Mouse (Mus musculus): ENCODE measurements around the gene Pds5a. TPM values are rescaled to one million over a fixed set of nuclear protein-coding genes. Genes with fewer than 3 reads are reported as not detected.

Pds5a gene
- polyA plus RNA-seq, 1 experiment from 2014 or later: 124 TPM

DNA sequence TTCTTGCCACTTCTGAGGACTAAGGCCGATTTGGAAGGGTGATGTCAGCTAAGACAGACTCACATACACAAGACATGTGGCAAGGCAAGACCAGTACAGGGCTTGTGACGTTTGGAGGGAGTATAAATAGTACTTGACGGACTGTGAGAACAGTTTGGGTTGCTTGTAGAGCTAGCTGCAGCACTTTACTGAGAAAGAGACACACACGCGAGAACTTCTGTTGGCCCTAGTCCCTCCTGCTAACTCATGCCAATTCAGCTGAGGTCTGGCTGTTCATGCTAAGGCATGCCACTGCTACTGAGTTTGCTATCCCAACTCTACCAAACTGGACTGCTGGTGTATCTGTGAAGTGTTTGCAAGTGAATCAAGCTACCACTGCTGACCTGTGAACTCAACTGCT lies 19.2 kb downstream of the Pds5a start:
- H3K4me3 ChIP-seq (ENCODE audit: low read depth, low read length): no peak overlapping the region
- no peaks in the 10 kb centered on the region for H3K27me3 ChIP-seq (ENCODE audit: control insufficient read depth, insufficient read depth, low read length)
- DNase-seq (ENCODE audit: low spot score) (no peak), ATAC-seq (ENCODE audit: insufficient number of reproducible peaks, low FRiP score, low TSS enrichment, low read depth) (no peak)
- no peak overlapping the region for H3K9ac ChIP-seq (ENCODE audit: low read length)
- no peak overlapping the region for H3K4me2 ChIP-seq (ENCODE audit: low read depth, severe bottlenecking)
- no peaks in the 10 kb centered on the region for H3K4me1 ChIP-seq (ENCODE audit: control insufficient read depth, insufficient read depth, low read length)
- H3K9me3 ChIP-seq (ENCODE audit: control insufficient read depth, low read length): no peaks in the 10 kb centered on the region
- no peak overlapping the region for H3K27ac ChIP-seq (replicated peaks; ENCODE audit: low read depth, low read length)
- H3K36me3 ChIP-seq (ENCODE audit: control insufficient read depth, insufficient read depth, low read length): peaks cover 4% of the 10 kb centered on the region; the same call in 1 of the 2 replicates
- WGBS: 93% methylated on average over 5 of the region's 5 CpGs

DNA sequence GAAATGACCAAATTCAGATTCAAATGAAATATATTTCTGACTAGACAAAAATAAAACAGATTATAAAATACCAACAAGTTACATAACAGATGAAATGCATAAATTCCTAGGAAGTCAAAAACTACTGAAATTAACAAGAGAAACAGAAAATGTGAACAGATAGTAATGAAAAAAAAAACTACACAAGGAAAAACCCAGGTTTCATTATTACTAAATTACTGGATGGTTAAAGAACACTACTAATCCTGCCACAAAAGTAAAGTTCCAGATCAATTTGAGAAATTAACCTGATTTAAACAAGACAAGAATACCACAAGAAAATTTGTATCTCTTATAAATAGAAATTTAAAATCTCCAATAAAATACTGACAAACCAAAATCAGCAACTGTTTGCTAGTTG lies 25.9 kb downstream of the Pds5a start:
- ATAC-seq (ENCODE audit: insufficient number of reproducible peaks, low FRiP score, low TSS enrichment, low read depth) (no peak), DNase-seq (ENCODE audit: low spot score) (no peak)
- H3K9ac ChIP-seq (ENCODE audit: low read length): no peak overlapping the region
- no peak overlapping the region for H3K4me3 ChIP-seq (ENCODE audit: low read depth, low read length)
- no peaks in the 10 kb centered on the region for H3K9me3 ChIP-seq (ENCODE audit: control insufficient read depth, low read length)
- H3K4me1 ChIP-seq (ENCODE audit: control insufficient read depth, insufficient read depth, low read length): no peaks in the 10 kb centered on the region
- H3K4me2 ChIP-seq (ENCODE audit: low read depth, severe bottlenecking): no peak overlapping the region
- H3K27me3 ChIP-seq (ENCODE audit: control insufficient read depth, insufficient read depth, low read length): no peaks in the 10 kb centered on the region
- peaks cover 2% of the 10 kb centered on the region; the same call in 1 of the 2 replicates for H3K36me3 ChIP-seq (ENCODE audit: control insufficient read depth, insufficient read depth, low read length)
- no peak overlapping the region for H3K27ac ChIP-seq (replicated peaks; ENCODE audit: low read depth, low read length)

DNA sequence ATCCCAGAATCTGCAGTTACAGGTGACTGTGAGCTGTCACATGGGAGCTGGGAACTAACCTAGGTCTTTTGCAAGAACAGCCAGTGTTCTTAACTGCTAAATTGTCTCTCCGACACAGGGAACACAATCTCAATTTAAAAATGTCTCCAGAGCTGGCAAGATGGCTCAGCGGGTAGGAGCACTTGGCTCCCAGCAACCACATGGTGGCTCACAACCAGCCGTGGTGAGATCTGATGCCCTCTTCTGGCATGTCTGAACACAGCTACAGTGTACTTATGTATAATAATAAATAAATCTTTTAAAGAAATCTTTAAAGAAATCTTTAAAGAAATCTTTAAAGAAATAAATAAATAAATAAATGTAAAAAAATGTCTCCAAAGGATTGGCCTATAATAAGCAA lies 30.4 kb downstream of the Pds5a start:
- no peak overlapping the region for H3K27ac ChIP-seq (replicated peaks; ENCODE audit: low read depth, low read length)
- H3K27me3 ChIP-seq (ENCODE audit: control insufficient read depth, insufficient read depth, low read length): no peaks in the 10 kb centered on the region
- H3K36me3 ChIP-seq (ENCODE audit: control insufficient read depth, insufficient read depth, low read length): no peaks in the 10 kb centered on the region
- no peak overlapping the region for H3K9ac ChIP-seq (ENCODE audit: low read length)
- ATAC-seq (ENCODE audit: insufficient number of reproducible peaks, low FRiP score, low TSS enrichment, low read depth) (no peak), DNase-seq (ENCODE audit: low spot score) (no peak)
- no peaks in the 10 kb centered on the region for H3K4me1 ChIP-seq (ENCODE audit: control insufficient read depth, insufficient read depth, low read length)
- H3K4me2 ChIP-seq (ENCODE audit: low read depth, severe bottlenecking): no peak overlapping the region
- H3K4me3 ChIP-seq (ENCODE audit: low read depth, low read length): no peak overlapping the region
- no peaks in the 10 kb centered on the region for H3K9me3 ChIP-seq (ENCODE audit: control insufficient read depth, low read length)
- 82% methylated on average over 3 of the region's 3 CpGs for WGBS

DNA sequence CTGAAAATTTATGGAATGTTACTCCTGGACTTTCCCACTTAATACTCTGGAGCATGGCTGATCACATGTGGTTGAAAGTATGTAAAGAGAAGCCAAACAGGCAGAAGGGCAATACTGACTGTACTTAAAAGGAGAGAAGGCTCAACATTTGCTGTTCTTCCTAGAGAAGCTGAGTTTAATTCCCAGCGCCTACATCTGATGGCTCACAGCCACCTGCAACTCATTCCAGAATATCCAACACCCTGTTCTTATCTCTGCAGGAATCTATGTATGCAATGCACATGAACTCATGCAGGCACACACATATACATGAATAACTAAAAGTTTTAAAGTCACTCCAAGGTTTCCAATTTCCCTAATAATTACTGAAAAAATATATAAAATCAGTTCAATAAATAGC lies 32.7 kb downstream of the Pds5a start:
- H3K9ac ChIP-seq (ENCODE audit: low read length): no peak overlapping the region
- H3K4me2 ChIP-seq (ENCODE audit: low read depth, severe bottlenecking): no peak overlapping the region
- ATAC-seq (ENCODE audit: insufficient number of reproducible peaks, low FRiP score, low TSS enrichment, low read depth): no peak
- WGBS: 77% methylated on average over 1 of the region's 1 CpGs
- no peak overlapping the region for H3K27ac ChIP-seq (replicated peaks; ENCODE audit: low read depth, low read length)
- no peaks in the 10 kb centered on the region for H3K4me1 ChIP-seq (ENCODE audit: control insufficient read depth, insufficient read depth, low read length)
- no peak for DNase-seq (ENCODE audit: low spot score)
- no peaks in the 10 kb centered on the region; the same call in 1 of the 2 replicates for H3K36me3 ChIP-seq (ENCODE audit: control insufficient read depth, insufficient read depth, low read length)
- no peaks in the 10 kb centered on the region for H3K27me3 ChIP-seq (ENCODE audit: control insufficient read depth, insufficient read depth, low read length)
- no peaks in the 10 kb centered on the region for H3K9me3 ChIP-seq (ENCODE audit: control insufficient read depth, low read length)
- no peak overlapping the region for H3K4me3 ChIP-seq (ENCODE audit: low read depth, low read length)

DNA sequence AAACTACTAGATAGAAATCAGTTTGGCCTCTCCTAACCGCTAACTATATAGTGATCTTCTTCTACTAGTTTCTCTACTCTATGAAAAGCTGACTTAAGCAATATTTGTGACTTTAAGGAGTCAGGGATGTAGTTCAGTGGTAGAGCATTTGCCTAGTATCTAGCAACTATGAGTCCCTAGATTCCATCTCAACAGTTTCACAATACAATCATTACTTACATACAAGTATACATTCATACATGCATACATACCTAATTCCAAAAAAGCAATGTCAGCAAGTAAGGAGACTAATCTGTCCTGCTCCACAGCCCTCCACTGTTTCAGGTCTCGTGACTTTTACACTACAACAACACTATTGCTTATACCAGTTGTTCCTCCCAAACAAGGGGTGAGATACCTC lies 36.1 kb downstream of the Pds5a start:
- no peak overlapping the region for H3K4me2 ChIP-seq (ENCODE audit: low read depth, severe bottlenecking)
- no peaks in the 10 kb centered on the region for H3K27me3 ChIP-seq (ENCODE audit: control insufficient read depth, insufficient read depth, low read length)
- ATAC-seq (ENCODE audit: insufficient number of reproducible peaks, low FRiP score, low TSS enrichment, low read depth) (no peak), DNase-seq (ENCODE audit: low spot score) (no peak)
- H3K36me3 ChIP-seq (ENCODE audit: control insufficient read depth, insufficient read depth, low read length): no peaks in the 10 kb centered on the region; the same call in 1 of the 2 replicates
- no peaks in the 10 kb centered on the region for H3K4me1 ChIP-seq (ENCODE audit: control insufficient read depth, insufficient read depth, low read length)
- no peaks in the 10 kb centered on the region for H3K9me3 ChIP-seq (ENCODE audit: control insufficient read depth, low read length)
- H3K9ac ChIP-seq (ENCODE audit: low read length): no peak overlapping the region
- H3K27ac ChIP-seq (replicated peaks; ENCODE audit: low read depth, low read length): no peak overlapping the region
- no peak overlapping the region for H3K4me3 ChIP-seq (ENCODE audit: low read depth, low read length)
- 96% methylated on average over 2 of the region's 2 CpGs for WGBS

DNA sequence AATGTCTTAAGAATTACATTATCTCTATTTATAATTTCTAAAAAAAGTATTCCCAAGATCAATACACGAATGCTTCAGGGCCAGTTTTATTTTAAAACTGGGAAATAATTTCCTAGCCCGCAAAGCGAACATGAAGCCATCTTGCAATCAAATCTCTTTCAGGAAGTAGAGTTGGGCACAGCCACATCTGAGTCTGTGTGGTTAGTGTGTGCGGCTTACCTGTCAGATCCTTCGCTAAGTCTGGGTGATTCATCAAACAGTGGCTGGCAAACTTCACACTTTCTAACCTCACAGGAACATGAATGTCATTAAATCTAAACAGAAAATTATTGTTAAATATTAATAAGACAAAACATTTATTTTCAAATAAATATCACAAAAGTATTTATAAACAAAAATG lies 44.3 kb downstream of the Pds5a start:
- DNase-seq (ENCODE audit: low spot score): no peak
- H3K4me1 ChIP-seq (ENCODE audit: control insufficient read depth, insufficient read depth, low read length): no peaks in the 10 kb centered on the region
- H3K4me2 ChIP-seq (ENCODE audit: low read depth, severe bottlenecking): no peak overlapping the region
- no peak overlapping the region for H3K27ac ChIP-seq (replicated peaks; ENCODE audit: low read depth, low read length)
- WGBS: 92% methylated on average over 5 of the region's 5 CpGs
- H3K9me3 ChIP-seq (ENCODE audit: control insufficient read depth, low read length): no peaks in the 10 kb centered on the region
- no peak overlapping the region for H3K9ac ChIP-seq (ENCODE audit: low read length)
- no peak overlapping the region for H3K4me3 ChIP-seq (ENCODE audit: low read depth, low read length)
- H3K27me3 ChIP-seq (ENCODE audit: control insufficient read depth, insufficient read depth, low read length): no peaks in the 10 kb centered on the region
- H3K36me3 ChIP-seq (ENCODE audit: control insufficient read depth, insufficient read depth, low read length): peaks cover 16% of the 10 kb centered on the region
- no peak for ATAC-seq (ENCODE audit: insufficient number of reproducible peaks, low FRiP score, low TSS enrichment, low read depth)

DNA sequence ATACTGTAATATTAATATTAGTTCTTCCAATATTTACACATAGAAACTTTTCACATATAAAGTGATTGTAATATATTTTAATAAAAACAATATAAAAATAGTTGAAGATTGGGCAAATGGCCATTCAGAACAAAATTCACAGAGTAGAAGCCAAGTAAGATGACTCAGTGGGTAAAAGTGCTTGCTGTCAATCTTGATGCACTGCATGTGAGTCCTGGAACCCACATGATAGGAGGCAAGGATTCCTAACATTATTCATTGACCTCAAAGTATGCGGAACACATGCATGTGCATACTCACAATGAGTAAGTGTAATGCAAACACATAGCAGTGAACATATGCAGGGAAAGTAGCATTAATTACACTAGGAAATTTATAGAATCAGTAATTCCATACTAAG lies 59.2 kb downstream of the Pds5a start:
- Histone ChIP-seq H3K36me3 (ENCODE audit: control insufficient read depth, insufficient read depth, low read length) (peaks cover 14% of the 10 kb centered on the region), H3K9ac (ENCODE audit: low read length) (no peak overlapping the region)
- 97% methylated on average over 1 of the region's 1 CpGs for WGBS

DNA sequence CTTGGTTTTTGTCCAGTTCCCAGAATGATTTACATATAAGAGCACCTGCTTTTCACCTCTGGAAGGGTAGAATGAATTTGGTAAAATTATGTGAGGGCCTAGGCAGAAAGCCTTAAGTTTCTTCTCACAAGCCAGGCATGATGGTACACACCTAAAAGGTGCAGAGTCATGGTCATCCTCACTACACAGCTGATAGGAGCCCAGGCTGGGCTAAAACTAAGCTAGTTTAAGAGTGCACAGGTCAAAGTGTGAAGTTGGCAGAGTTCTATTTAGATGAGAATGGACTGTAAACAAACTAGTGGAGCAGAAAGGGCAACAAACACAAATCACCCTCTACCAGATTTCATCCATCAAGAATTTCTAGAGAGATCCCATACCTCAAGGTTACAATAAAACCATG lies 73.7 kb downstream of the Pds5a start:
- Histone ChIP-seq H3K27me3 (ENCODE audit: control insufficient read depth, insufficient read depth, low read length) (no peaks in the 10 kb centered on the region), H3K4me3 (ENCODE audit: low read depth, low read length) (no peak overlapping the region)
- DNase-seq (ENCODE audit: low spot score): no peak

More for the DNA sequence above, 59.2 kb downstream of the Pds5a start:
- H3K4me3 ChIP-seq (ENCODE audit: low read depth, low read length): no peak overlapping the region
- H3K9me3 ChIP-seq (ENCODE audit: control insufficient read depth, low read length): no peaks in the 10 kb centered on the region
- no peaks in the 10 kb centered on the region for H3K27me3 ChIP-seq (ENCODE audit: control insufficient read depth, insufficient read depth, low read length)
- H3K27ac ChIP-seq (replicated peaks; ENCODE audit: low read depth, low read length): no peak overlapping the region
- no peak for DNase-seq (ENCODE audit: low spot score)
- no peak for ATAC-seq (ENCODE audit: insufficient number of reproducible peaks, low FRiP score, low TSS enrichment, low read depth)
- no peak overlapping the region for H3K4me2 ChIP-seq (ENCODE audit: low read depth, severe bottlenecking)
- H3K4me1 ChIP-seq (ENCODE audit: control insufficient read depth, insufficient read depth, low read length): no peaks in the 10 kb centered on the region

DNA sequence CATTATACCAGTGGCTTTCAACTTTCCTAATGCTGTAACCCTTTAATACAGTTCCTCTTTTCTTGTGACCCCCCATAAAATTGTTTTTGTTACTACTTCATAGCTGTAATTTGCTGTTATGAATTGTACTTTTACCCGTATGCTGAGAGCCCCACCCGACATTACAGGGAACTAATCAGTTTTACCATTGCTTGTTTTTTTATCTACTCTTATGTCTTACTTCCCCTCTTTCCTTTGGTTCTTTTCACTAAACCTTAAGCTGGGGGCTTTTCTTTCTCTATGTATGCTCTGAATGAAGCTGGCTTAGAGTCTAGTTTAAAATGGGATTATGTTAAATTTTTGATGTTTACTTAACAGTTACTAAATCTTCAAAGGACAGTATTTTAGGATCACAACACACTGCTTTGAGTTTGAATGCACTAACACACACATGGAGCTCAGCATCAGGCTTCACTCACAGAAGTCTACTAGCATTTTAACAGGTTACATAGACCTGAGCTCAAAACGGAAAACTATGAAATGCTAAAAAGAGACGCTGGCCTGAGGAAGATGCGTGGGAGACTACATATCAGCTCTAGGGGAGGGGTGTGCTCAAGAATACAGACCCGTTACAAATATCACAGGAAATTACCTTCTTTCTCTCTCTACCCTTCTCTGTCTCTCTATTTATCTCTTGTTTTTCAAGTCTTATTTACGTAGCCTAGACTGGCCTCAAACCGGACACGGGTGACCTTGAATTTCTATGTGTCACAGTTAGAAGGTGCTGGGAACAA lies 84.7 kb downstream of the Pds5a start:
- no peak for ATAC-seq (ENCODE audit: insufficient number of reproducible peaks, low FRiP score, low TSS enrichment, low read depth)
- no peak overlapping the region for H3K4me3 ChIP-seq (ENCODE audit: low read depth, low read length)
- H3K27ac ChIP-seq (replicated peaks; ENCODE audit: low read depth, low read length): no peak overlapping the region
- H3K9ac ChIP-seq (ENCODE audit: low read length): no peak overlapping the region
- no peak overlapping the region for H3K4me2 ChIP-seq (ENCODE audit: low read depth, severe bottlenecking)
- 89% methylated on average over 9 of the region's 9 CpGs for WGBS
- H3K27me3 ChIP-seq (ENCODE audit: control insufficient read depth, insufficient read depth, low read length): no peaks in the 10 kb centered on the region
- no peaks in the 10 kb centered on the region for H3K9me3 ChIP-seq (ENCODE audit: control insufficient read depth, low read length)
- H3K36me3 ChIP-seq (ENCODE audit: control insufficient read depth, insufficient read depth, low read length): peaks cover 12% of the 10 kb centered on the region; the same call in 1 of the 2 replicates
- no peak for DNase-seq (ENCODE audit: low spot score)
- no peaks in the 10 kb centered on the region for H3K4me1 ChIP-seq (ENCODE audit: control insufficient read depth, insufficient read depth, low read length)

More for the DNA sequence above, 73.7 kb downstream of the Pds5a start:
- H3K36me3 ChIP-seq (ENCODE audit: control insufficient read depth, insufficient read depth, low read length): peaks cover 6% of the 10 kb centered on the region
- no peaks in the 10 kb centered on the region for H3K9me3 ChIP-seq (ENCODE audit: control insufficient read depth, low read length)
- no peak for ATAC-seq (ENCODE audit: insufficient number of reproducible peaks, low FRiP score, low TSS enrichment, low read depth)
- H3K9ac ChIP-seq (ENCODE audit: low read length): no peak overlapping the region
- H3K4me2 ChIP-seq (ENCODE audit: low read depth, severe bottlenecking): no peak overlapping the region
- no peak overlapping the region for H3K27ac ChIP-seq (replicated peaks; ENCODE audit: low read depth, low read length)
- no peaks in the 10 kb centered on the region for H3K4me1 ChIP-seq (ENCODE audit: control insufficient read depth, insufficient read depth, low read length)

Data from limb, embryonic 11.5 days (tissue).